Mouse (Mus musculus): ENCODE results near the gene Avpi1. TPM values are rescaled to one million over a fixed set of nuclear protein-coding genes. Genes with fewer than 3 reads are reported as not detected.

The Avpi1 gene
- polyA plus RNA-seq, 1 experiment from 2014 or later, result 19.9 TPM

GRCm38 (mm10) chr19:42158246-42159017 is 29.6 kb upstream of the Avpi1 start:
- Histone ChIP-seq H3K27ac (replicated peaks) (no peak overlapping the region), H3K9me3 (replicated peaks) (no peaks in the 10 kb centered on the region), H3K4me3 (replicated peaks) (no peak overlapping the region), H3K9ac (no peak overlapping the region), H3K27me3 (peaks cover 9% of the 10 kb centered on the region; the same call in 1 of the 2 replicates), H3K4me2 (peak overlapping the region; percentile 45), H3K36me3 (replicated peaks) (no peaks in the 10 kb centered on the region), H3K4me1 (replicated peaks) (peaks cover 18% of the 10 kb centered on the region)
- 19% methylated on average over 13 of the region's 13 CpGs for WGBS (ENCODE audit: insufficient replicate concordance)
- no peak for ATAC-seq (ENCODE audit: insufficient read depth)

- Histone ChIP-seq H3K36me3 (replicated peaks) (no peaks in the 10 kb centered on the region), H3K4me2 (0 out of 2 replicates have a peak overlapping the region, but pooled peaks have one; percentile 45), H3K4me3 (replicated peaks) (no peak overlapping the region), H3K9me3 (replicated peaks) (no peaks in the 10 kb centered on the region), H3K27me3 (peaks cover 8% of the 10 kb centered on the region; the same call in 1 of the 2 replicates), H3K27ac (replicated peaks) (0 out of 2 replicates have a peak overlapping the region, but pooled peaks have one; percentile 45), H3K9ac (no peak overlapping the region), H3K4me1 (replicated peaks) (peaks cover 18% of the 10 kb centered on the region)
- WGBS (ENCODE audit: insufficient replicate concordance), result 35% methylated on average over 12 of the region's 12 CpGs
- no peak for ATAC-seq (ENCODE audit: insufficient read depth)
These were observed 28.8 kb upstream of the Avpi1 start for GRCm38 (mm10) chr19:42157493-42158237.

- Histone ChIP-seq H3K36me3 (replicated peaks) (no peaks in the 10 kb centered on the region), H3K9me3 (replicated peaks) (no peaks in the 10 kb centered on the region), H3K9ac (no peak overlapping the region), H3K27me3 (peaks cover 38% of the 10 kb centered on the region), H3K27ac (replicated peaks) (no peak overlapping the region), H3K4me2 (no peak overlapping the region), H3K4me3 (replicated peaks) (no peak overlapping the region), H3K4me1 (replicated peaks) (peaks cover 44% of the 10 kb centered on the region)
- 8% methylated on average over 6 of the region's 6 CpGs for WGBS (ENCODE audit: insufficient replicate concordance)
- ATAC-seq (ENCODE audit: insufficient read depth), result 0 out of 2 replicates have a peak, but pooled peaks have one; percentile 26
These were observed 23.1 kb upstream of the Avpi1 start for GRCm38 (mm10) chr19:42151990-42152389.

GRCm38 (mm10) chr19:42148569-42148860 is 19.7 kb upstream of the Avpi1 start:
- no peak for ATAC-seq (ENCODE audit: insufficient read depth)
- Histone ChIP-seq H3K4me3 (replicated peaks) (peak overlapping the region; percentile 62), H3K4me1 (replicated peaks) (peaks cover 60% of the 10 kb centered on the region), H3K27me3 (peaks cover 53% of the 10 kb centered on the region), H3K9ac (peak overlapping the region; percentile 52), H3K9me3 (replicated peaks) (no peaks in the 10 kb centered on the region), H3K36me3 (replicated peaks) (no peaks in the 10 kb centered on the region), H3K27ac (replicated peaks) (peak overlapping the region; percentile 78; the same call in 1 of the 2 replicates), H3K4me2 (peak overlapping the region; percentile 74)
- 39% methylated on average over 7 of the region's 7 CpGs for WGBS (ENCODE audit: insufficient replicate concordance)

GRCm38 (mm10) chr19:42147769-42148568 is 19.1 kb upstream of the Avpi1 start:
- Histone ChIP-seq H3K27ac (replicated peaks) (peak overlapping the region; percentile 78), H3K9ac (peak overlapping the region; percentile 52), H3K4me3 (replicated peaks) (peak overlapping the region; percentile 62), H3K4me2 (peak overlapping the region; percentile 74), H3K9me3 (replicated peaks) (no peaks in the 10 kb centered on the region), H3K4me1 (replicated peaks) (peaks cover 60% of the 10 kb centered on the region), H3K36me3 (replicated peaks) (no peaks in the 10 kb centered on the region), H3K27me3 (peaks cover 53% of the 10 kb centered on the region)
- ATAC-seq (ENCODE audit: insufficient read depth), result 0 out of 2 replicates have a peak, but pooled peaks have one; percentile 11
- WGBS (ENCODE audit: insufficient replicate concordance), result 2% methylated on average over 63 of the region's 63 CpGs

- Histone ChIP-seq H3K9ac (peak within 1 kb of the TSS; percentile 52), H3K4me1 (replicated peaks) (peaks cover 59% of the 10 kb centered on the region), H3K36me3 (replicated peaks) (no peaks in the 10 kb centered on the region), H3K4me3 (replicated peaks) (peak within 1 kb of the TSS; percentile 62), H3K9me3 (replicated peaks) (no peaks in the 10 kb centered on the region), H3K27me3 (peaks cover 53% of the 10 kb centered on the region), H3K27ac (replicated peaks) (peak within 1 kb of the TSS; percentile 78), H3K4me2 (peak within 1 kb of the TSS; percentile 74)
- under 1% methylated on average over 42 of the region's 57 CpGs for WGBS (ENCODE audit: insufficient replicate concordance)
- peak; percentile 27; the same call in 1 of the 2 replicates for ATAC-seq (ENCODE audit: insufficient read depth)
These were observed 18.4 kb upstream of the Avpi1 start, which contains the start of gene Marveld1 for GRCm38 (mm10) chr19:42147170-42147768. Gene Marveld1, plus strand, starts transcription at chr19:42147400.

GRCm38 (mm10) chr19:42146276-42147010 is 17.6 kb upstream of the Avpi1 start:
- Histone ChIP-seq H3K4me2 (peak overlapping the region; percentile 74), H3K36me3 (replicated peaks) (no peaks in the 10 kb centered on the region), H3K27me3 (peaks cover 53% of the 10 kb centered on the region), H3K9ac (no peak overlapping the region), H3K9me3 (replicated peaks) (no peaks in the 10 kb centered on the region), H3K4me3 (replicated peaks) (no peak overlapping the region), H3K27ac (replicated peaks) (peak overlapping the region; percentile 78), H3K4me1 (replicated peaks) (peaks cover 52% of the 10 kb centered on the region)
- WGBS (ENCODE audit: insufficient replicate concordance), result 79% methylated on average over 9 of the region's 9 CpGs
- no peak for ATAC-seq (ENCODE audit: insufficient read depth)

- Histone ChIP-seq H3K27me3 (peaks cover 53% of the 10 kb centered on the region), H3K27ac (replicated peaks) (peak overlapping the region; percentile 78; the same call in 1 of the 2 replicates)
- WGBS (ENCODE audit: insufficient replicate concordance), result 66% methylated on average over 2 of the region's 2 CpGs
These were observed 16.9 kb upstream of the Avpi1 start for GRCm38 (mm10) chr19:42145731-42146130.

GRCm38 (mm10) chr19:42145210-42145609 is 16.4 kb upstream of the Avpi1 start:
- H3K9me3 ChIP-seq (replicated peaks), result no peaks in the 10 kb centered on the region
- peaks cover 43% of the 10 kb centered on the region for H3K4me1 ChIP-seq (replicated peaks)
- no peak overlapping the region for H3K9ac ChIP-seq
- no peak for ATAC-seq (ENCODE audit: insufficient read depth)
- 45% methylated on average over 4 of the region's 4 CpGs for WGBS (ENCODE audit: insufficient replicate concordance)
- H3K27ac ChIP-seq (replicated peaks), result no peak overlapping the region
- H3K4me2 ChIP-seq, result no peak overlapping the region
- H3K36me3 ChIP-seq (replicated peaks), result no peaks in the 10 kb centered on the region
- H3K27me3 ChIP-seq, result peaks cover 53% of the 10 kb centered on the region
- no peak overlapping the region for H3K4me3 ChIP-seq (replicated peaks)

More at GRCm38 (mm10) chr19:42145731-42146130, 16.9 kb upstream of the Avpi1 start:
- Histone ChIP-seq H3K4me3 (replicated peaks) (no peak overlapping the region), H3K36me3 (replicated peaks) (no peaks in the 10 kb centered on the region), H3K9ac (no peak overlapping the region), H3K4me2 (no peak overlapping the region), H3K4me1 (replicated peaks) (peaks cover 48% of the 10 kb centered on the region), H3K9me3 (replicated peaks) (no peaks in the 10 kb centered on the region)
- no peak for ATAC-seq (ENCODE audit: insufficient read depth)

Data from liver, embryonic 15.5 days (tissue).